Mouse (Mus musculus) stomach, postnatal 0 days (tissue): ENCODE measurements around the gene Siah1b. TPM values are rescaled to one million over a fixed set of nuclear protein-coding genes. Genes with fewer than 3 reads are reported as not detected.

ENCODE experiments used
- ATAC-seq: fragments of 200-750 bp; cut with Nextera tagmentation; 2 replicates; pipeline ENCODE4 v1.8.0; 2017; ENCODE audit not compliant: low FRiP score, low TSS enrichment
- DNase-seq: peaks from one replicate; pipeline ENCODE4 v3.0.0-alpha.2; 2016; ENCODE audit warnings: low spot score
- H3K27ac ChIP-seq: fragments of 300-500 bp; sonication (generic); replicated peaks from 2 replicates; pipeline ENCODE4 v1.5.1; 2014; ENCODE audit warnings: mild to moderate bottlenecking, control low read depth
- H3K27me3 ChIP-seq: fragments of 300-500 bp; sonication (generic); 2 replicates; pipeline ENCODE4 v1.6.1; 2014; ENCODE audit warnings: low read length; ENCODE audit not compliant: control insufficient read depth, insufficient read depth
- H3K36me3 ChIP-seq: fragments of 300-500 bp; sonication (generic); 2 replicates; pipeline ENCODE4 v1.6.1; 2014; ENCODE audit warnings: low read length, mixed read lengths; ENCODE audit not compliant: control insufficient read depth, insufficient read depth
- H3K4me1 ChIP-seq: fragments of 300-500 bp; sonication (generic); replicated peaks from 2 replicates; pipeline ENCODE4 v1.6.1; 2014; ENCODE audit warnings: antibody characterized with exemption; ENCODE audit not compliant: control insufficient read depth, insufficient read depth
- H3K4me2 ChIP-seq: fragments of 300-500 bp; sonication (generic); replicated peaks from 2 replicates; pipeline ENCODE4 v1.6.1; 2014; ENCODE audit warnings: low read depth, mild to moderate bottlenecking, control low read depth, moderate library complexity
- H3K4me3 ChIP-seq: fragments of 300-500 bp; sonication (generic); 2 replicates; pipeline ENCODE4 v1.5.1; 2014; ENCODE audit warnings: low read depth, low read length, control low read depth
- H3K9ac ChIP-seq: fragments of 300-500 bp; sonication (generic); 2 replicates; pipeline ENCODE4 v1.6.1; 2014; ENCODE audit warnings: mild to moderate bottlenecking, low read length, control low read depth, mixed read lengths
- H3K9me3 ChIP-seq: fragments of 300-500 bp; sonication (generic); 2 replicates; pipeline ENCODE4 v1.6.1; 2016; ENCODE audit warnings: low read length; ENCODE audit not compliant: control insufficient read depth
- CTCF ChIP-seq: IDR thresholded peaks from 2 replicates; pipeline ENCODE4 v1.5.1; 2016; ENCODE audit warnings: antibody characterized with exemption, low read depth, mild to moderate bottlenecking, moderate library complexity
- EP300 ChIP-seq: optimal IDR thresholded peaks from 2 replicates; pipeline ENCODE3; 2016; ENCODE audit warnings: antibody characterized with exemption
- WGBS: fragments of 180-500 bp; shearing (Covaris S2); extraction: QIAGEN DNeasy Blood & Tissue Kit; methylation state at CpG from one replicate; pipeline ENCODE4 v1.1.7; 2014; 5-methylcytosine and 5-hydroxymethylcytosine counted together
- polyA plus RNA-seq: library from polyadenylated mRNA; unstranded; fragments of >200 nt; fragmentation: Nextera tagmentation; extraction: Ambion mirVana; gene quantifications from 2 replicates; pipeline ENCODE4 v1.2.1, GENCODE M21; 2015

Siah1b gene
- polyA plus RNA-seq, 1 experiment from 2014 or later: 8.9 TPM

DNA sequence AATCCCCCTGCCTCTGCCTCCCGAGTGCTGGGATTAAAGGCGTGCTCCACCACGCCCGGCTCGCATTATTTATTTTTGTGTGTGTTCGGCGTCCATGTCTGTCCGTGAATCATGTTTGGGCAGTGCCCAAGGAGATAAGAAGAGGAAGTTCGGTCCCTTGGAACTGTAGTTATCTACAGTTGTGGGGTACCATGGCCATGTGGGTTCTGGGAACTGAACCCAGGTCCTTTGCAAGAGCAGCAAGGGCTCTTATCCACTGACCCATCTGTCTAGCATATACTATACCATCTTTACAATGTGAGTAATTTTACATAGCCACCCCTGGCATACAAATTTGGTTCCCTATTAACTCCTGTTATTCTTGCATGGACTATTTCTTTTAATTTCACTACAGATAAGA lies 5.7 kb upstream of the Siah1b start:
- no peak for TF ChIP-seq CTCF
- no peak for TF ChIP-seq EP300
- H3K4me2 ChIP-seq: no peak overlapping the region
- H3K4me1 ChIP-seq: no peaks in the 10 kb centered on the region
- ATAC-seq: no peak
- no peak overlapping the region for H3K4me3 ChIP-seq
- no peaks in the 10 kb centered on the region for H3K9me3 ChIP-seq
- H3K27ac ChIP-seq: no peak overlapping the region
- no peak overlapping the region for H3K9ac ChIP-seq
- 81% methylated on average over 9 of the region's 9 CpGs for WGBS
- no peaks in the 10 kb centered on the region for H3K36me3 ChIP-seq
- no peaks in the 10 kb centered on the region for H3K27me3 ChIP-seq
- no peak for DNase-seq

DNA sequence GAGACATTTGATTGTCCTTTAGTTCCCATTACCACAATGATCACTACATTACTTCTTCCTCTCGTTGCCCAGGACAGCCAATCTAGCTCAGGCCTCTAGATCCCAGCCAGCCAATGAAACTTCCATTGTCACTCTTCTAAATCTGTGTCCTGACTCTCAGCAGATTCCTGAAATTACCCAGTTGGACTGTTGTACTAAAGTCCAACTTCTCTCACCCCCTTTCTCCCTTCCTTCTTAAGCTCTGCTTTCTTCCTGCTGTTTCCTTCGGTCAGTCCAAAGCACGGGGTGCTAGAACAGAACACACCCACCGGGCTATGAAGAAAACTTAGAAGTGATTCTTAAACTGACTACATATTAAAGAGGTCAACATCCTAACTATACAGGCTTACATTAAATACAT lies 7.3 kb downstream of the Siah1b start:
- Histone ChIP-seq H3K4me2 (no peak overlapping the region), H3K4me1 (no peaks in the 10 kb centered on the region), H3K4me3 (no peak overlapping the region), H3K9ac (no peak overlapping the region), H3K9me3 (no peaks in the 10 kb centered on the region), H3K27me3 (no peaks in the 10 kb centered on the region), H3K36me3 (no peaks in the 10 kb centered on the region), H3K27ac (no peak overlapping the region)
- TF ChIP-seq CTCF (no peak), EP300 (no peak)
- WGBS: 78% methylated on average over 4 of the region's 4 CpGs
- DNase-seq: no peak
- no peak for ATAC-seq

DNA sequence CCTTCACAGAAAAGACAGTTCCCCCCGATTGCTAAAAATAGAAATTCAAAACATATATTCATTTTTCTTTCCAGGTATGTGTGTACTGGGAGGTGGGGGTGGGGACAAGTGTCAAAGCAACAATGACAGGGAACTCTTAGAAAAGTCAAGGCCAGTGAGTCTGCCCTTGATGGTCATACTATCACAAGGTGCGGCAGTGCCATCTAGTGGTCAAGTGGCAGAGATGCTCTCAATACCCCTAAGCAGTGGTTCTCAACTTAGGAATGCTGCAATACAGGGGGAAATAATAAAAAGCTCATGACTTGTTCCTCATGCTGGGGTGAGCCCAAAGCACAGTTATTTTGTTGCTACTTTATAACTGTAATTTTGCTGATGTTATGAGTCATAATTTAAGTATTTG lies 10.1 kb downstream of the Siah1b start:
- no peak overlapping the region for H3K9ac ChIP-seq
- DNase-seq (peak; percentile 59), ATAC-seq (0 out of 2 replicates have a peak, but pooled peaks have one; percentile 56)
- no peak overlapping the region for H3K27ac ChIP-seq
- H3K4me2 ChIP-seq: no peak overlapping the region
- no peak overlapping the region for H3K4me3 ChIP-seq
- TF ChIP-seq CTCF (peak; percentile 90), EP300 (no peak)
- no peaks in the 10 kb centered on the region for H3K36me3 ChIP-seq
- H3K27me3 ChIP-seq: no peaks in the 10 kb centered on the region
- WGBS: 10% methylated on average over 2 of the region's 2 CpGs
- no peaks in the 10 kb centered on the region for H3K4me1 ChIP-seq
- no peaks in the 10 kb centered on the region for H3K9me3 ChIP-seq

DNA sequence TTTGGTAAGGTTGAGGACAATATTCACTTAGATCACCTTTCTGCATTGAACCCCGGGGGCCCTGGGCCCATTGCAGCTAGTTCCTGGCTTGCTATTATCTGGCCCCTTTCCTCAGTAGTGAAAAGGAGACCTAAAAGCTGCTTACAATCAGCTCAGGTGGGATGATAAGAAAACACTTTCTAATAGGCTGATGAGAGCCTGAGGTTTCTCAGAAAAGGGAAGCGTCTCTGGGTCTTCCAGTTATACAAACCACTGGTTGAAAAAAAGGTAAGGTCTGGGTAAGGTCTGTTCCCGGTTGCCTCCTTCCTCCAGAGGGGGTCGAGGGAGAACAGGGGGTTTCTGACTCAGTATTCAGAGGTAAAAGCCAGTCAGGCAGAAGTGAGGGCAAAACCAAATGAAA lies 17.2 kb downstream of the Siah1b start:
- H3K27me3 ChIP-seq: no peaks in the 10 kb centered on the region
- no peak overlapping the region for H3K9ac ChIP-seq
- ATAC-seq (no peak), DNase-seq (no peak)
- WGBS: 66% methylated on average over 4 of the region's 4 CpGs
- no peak for TF ChIP-seq EP300
- TF ChIP-seq CTCF: no peak
- H3K36me3 ChIP-seq: no peaks in the 10 kb centered on the region
- no peak overlapping the region for H3K27ac ChIP-seq
- H3K4me2 ChIP-seq: no peak overlapping the region
- H3K4me1 ChIP-seq: no peaks in the 10 kb centered on the region
- H3K4me3 ChIP-seq: no peak overlapping the region
- H3K9me3 ChIP-seq: no peaks in the 10 kb centered on the region

DNA sequence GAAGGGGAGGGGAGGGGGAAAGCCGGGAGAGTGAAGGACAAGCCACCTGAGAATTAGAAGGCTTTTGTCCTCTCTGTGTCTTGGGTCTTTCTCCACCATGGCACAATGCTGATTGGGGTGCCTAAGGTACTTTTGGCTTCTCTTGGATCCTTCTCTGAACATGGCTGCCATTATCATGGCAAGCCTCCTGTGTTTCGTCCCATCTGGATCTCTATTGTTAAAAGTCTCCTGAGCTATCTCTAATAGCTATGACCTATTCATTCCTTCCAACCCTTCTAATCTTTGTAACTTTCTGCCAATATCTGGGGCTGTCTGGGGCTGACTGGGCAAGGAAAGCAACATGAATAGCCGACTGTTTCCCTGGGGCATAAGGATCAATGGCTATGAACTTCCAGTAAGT lies 17.8 kb downstream of the Siah1b start:
- ATAC-seq (no peak), DNase-seq (no peak)
- H3K9me3 ChIP-seq: no peaks in the 10 kb centered on the region
- no peak for TF ChIP-seq CTCF
- TF ChIP-seq EP300: no peak
- H3K9ac ChIP-seq: no peak overlapping the region
- no peaks in the 10 kb centered on the region for H3K4me1 ChIP-seq
- WGBS: 71% methylated on average over 2 of the region's 3 CpGs
- H3K4me2 ChIP-seq: no peak overlapping the region
- H3K4me3 ChIP-seq: no peak overlapping the region
- no peaks in the 10 kb centered on the region for H3K36me3 ChIP-seq
- H3K27me3 ChIP-seq: no peaks in the 10 kb centered on the region
- H3K27ac ChIP-seq: no peak overlapping the region

DNA sequence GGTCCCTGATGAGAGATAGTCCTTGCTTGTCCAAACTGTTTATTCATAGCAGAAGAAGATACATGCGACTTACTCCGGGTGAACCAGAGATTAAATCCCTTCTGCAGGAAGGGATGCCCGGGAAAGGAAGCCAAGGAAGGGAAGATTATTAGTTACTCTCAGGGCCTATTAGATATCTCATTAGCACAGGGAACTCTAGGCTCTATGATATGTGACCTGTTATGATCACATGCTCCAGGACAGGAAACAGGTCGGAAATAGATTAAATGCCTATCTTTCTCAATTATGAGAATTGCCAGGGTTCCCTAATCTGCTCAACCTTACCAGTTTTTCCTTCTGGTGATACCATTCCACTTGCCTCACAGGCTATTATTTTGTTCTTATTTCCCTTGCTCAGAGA lies 20.6 kb downstream of the Siah1b start:
- Histone ChIP-seq H3K9me3 (no peaks in the 10 kb centered on the region), H3K27ac (no peak overlapping the region), H3K27me3 (no peaks in the 10 kb centered on the region), H3K4me2 (no peak overlapping the region), H3K4me3 (no peak overlapping the region), H3K36me3 (no peaks in the 10 kb centered on the region), H3K9ac (no peak overlapping the region), H3K4me1 (no peaks in the 10 kb centered on the region)
- TF ChIP-seq EP300: no peak
- no peak for TF ChIP-seq CTCF
- no peak for ATAC-seq
- DNase-seq: no peak
- WGBS: 59% methylated on average over 4 of the region's 4 CpGs
